Mouse (Mus musculus) thymus, postnatal 14 days (tissue): Measurements from ENCODE around the gene Col27a1.

Experiments
- DNase-seq: peaks from one replicate; pipeline ENCODE4 v3.0.0; 2021

Col27a1 gene

GRCm38 (mm10) chr4:63314063-63314462 is 100.3 kb downstream of the Col27a1 start:
- DNase-seq: no peak

- no peak for DNase-seq
Measured at GRCm38 (mm10) chr4:63316076-63316746, 102.4 kb downstream of the Col27a1 start.

- peak; percentile 77 for DNase-seq
Measured at GRCm38 (mm10) chr4:63319566-63319965, 105.8 kb downstream of the Col27a1 start.

GRCm38 (mm10) chr4:63323275-63323815 is 109.5 kb downstream of the Col27a1 start:
- no peak for DNase-seq

- DNase-seq: no peak
Measured at GRCm38 (mm10) chr4:63333403-63333802, 119.6 kb downstream of the Col27a1 start.

GRCm38 (mm10) chr4:63338414-63339076 is 124.7 kb downstream of the Col27a1 start:
- DNase-seq: no peak

GRCm38 (mm10) chr4:63342491-63342890 is 128.7 kb downstream of the Col27a1 start:
- no peak for DNase-seq

GRCm38 (mm10) chr4:63343608-63344007 is 129.8 kb downstream of the Col27a1 start:
- no peak for DNase-seq

GRCm38 (mm10) chr4:63344295-63344694 is 130.5 kb downstream of the Col27a1 start, which contains the start of gene Orm1:
TSS of gene Orm1 (plus strand) at chr4:63344560.
- no peak for DNase-seq

GRCm38 (mm10) chr4:63345261-63345660 is 131.5 kb downstream of the Col27a1 start:
- DNase-seq: no peak

GRCm38 (mm10) chr4:63346659-63347058 is 132.9 kb downstream of the Col27a1 start:
- DNase-seq: no peak

- DNase-seq: no peak
Measured at GRCm38 (mm10) chr4:63348524-63348923, 134.7 kb downstream of the Col27a1 start.

- no peak for DNase-seq
Measured at GRCm38 (mm10) chr4:63355877-63356665, 142.3 kb downstream of the Col27a1 start, which contains the start of gene Orm3. TSS of gene Orm3 (plus strand) at chr4:63356162.

GRCm38 (mm10) chr4:63356981-63357570 is 143.3 kb downstream of the Col27a1 start:
- DNase-seq: no peak

GRCm38 (mm10) chr4:63359861-63360260 is 146.1 kb downstream of the Col27a1 start:
- no peak for DNase-seq

- no peak for DNase-seq
Measured at GRCm38 (mm10) chr4:63362150-63362549, 148.3 kb downstream of the Col27a1 start, which contains the start of gene Orm2. TSS of gene Orm2 (plus strand) at chr4:63362449.

- DNase-seq: peak; percentile 90
Measured at GRCm38 (mm10) chr4:63368577-63368976, 154.8 kb downstream of the Col27a1 start.

- DNase-seq: no peak
Measured at GRCm38 (mm10) chr4:63370897-63371296, 157.1 kb downstream of the Col27a1 start.

- peak; percentile 82 for DNase-seq
Measured at GRCm38 (mm10) chr4:63371890-63372289, 158.1 kb downstream of the Col27a1 start.

GRCm38 (mm10) chr4:63373404-63373803 is 159.6 kb downstream of the Col27a1 start:
- DNase-seq: no peak

GRCm38 (mm10) chr4:63374331-63374730 is 160.5 kb downstream of the Col27a1 start:
- DNase-seq: no peak

GRCm38 (mm10) chr4:63375367-63375766 is 161.6 kb downstream of the Col27a1 start:
- no peak for DNase-seq

- peak; percentile 56 for DNase-seq
Measured at GRCm38 (mm10) chr4:63377483-63377882, 163.7 kb downstream of the Col27a1 start.
